Mouse (Mus musculus) limb, embryonic 15.5 days (tissue): ENCODE measurements around the gene Rars. TPM values are rescaled to one million over a fixed set of nuclear protein-coding genes. Genes with fewer than 3 reads are reported as not detected.

Experiments
- ATAC-seq: fragments of 200-750 bp; cut with Nextera tagmentation; 2 replicates; pipeline ENCODE4 v1.8.0; 2017; ENCODE audit warnings: low read depth, moderate TSS enrichment; ENCODE audit not compliant: insufficient number of reproducible peaks, low FRiP score, low TSS enrichment
- H3K27ac ChIP-seq: fragments of 300-500 bp; sonication (generic); 2 replicates; pipeline ENCODE4 v1.5.1; 2015; ENCODE audit warnings: moderate library complexity, mild to moderate bottlenecking, inconsistent platforms
- H3K27me3 ChIP-seq: fragments of 300-500 bp; sonication (generic); 2 replicates; pipeline ENCODE4 v1.6.1; 2015; ENCODE audit warnings: inconsistent platforms
- H3K36me3 ChIP-seq: fragments of 300-500 bp; sonication (generic); 2 replicates; pipeline ENCODE4 v1.6.1; 2015; ENCODE audit warnings: inconsistent platforms
- H3K4me1 ChIP-seq: fragments of 300-500 bp; sonication (generic); 2 replicates; pipeline ENCODE4 v1.6.1; 2015; ENCODE audit warnings: inconsistent platforms
- H3K4me2 ChIP-seq: fragments of 300-500 bp; sonication (generic); 2 replicates; pipeline ENCODE4 v1.6.1; 2015; ENCODE audit warnings: mild to moderate bottlenecking, inconsistent platforms
- H3K4me3 ChIP-seq: fragments of 300-500 bp; sonication (generic); 2 replicates; pipeline ENCODE4 v1.5.1; 2015; ENCODE audit warnings: mild to moderate bottlenecking, inconsistent platforms
- H3K9ac ChIP-seq: fragments of 300-500 bp; sonication (generic); 2 replicates; pipeline ENCODE4 v1.6.1; 2015; ENCODE audit warnings: inconsistent platforms
- H3K9me3 ChIP-seq: fragments of 300-500 bp; sonication (generic); 2 replicates; pipeline ENCODE4 v1.6.1; 2016; ENCODE audit warnings: inconsistent platforms
- WGBS: fragments of 180-500 bp; shearing (Covaris S2); methylation state at CpG from one replicate; pipeline ENCODE4 v1.1.7; 2015; 5-methylcytosine and 5-hydroxymethylcytosine counted together
- microRNA counts: library from miRNA; unstranded; fragments of <30 nt; microRNA quantifications from one replicate; lab custom pipeline; 2016
- microRNA-seq: library from miRNA; unstranded; fragments of <30 nt; microRNA quantifications from one replicate; pipeline ENCODE4, GENCODE M21; 2016
- polyA plus RNA-seq: library from polyadenylated mRNA; unstranded; fragments of >200 nt; fragmentation: Nextera tagmentation; extraction: Ambion mirVana; gene quantifications from 2 replicates; pipeline ENCODE4 v1.2.1, GENCODE M21; 2015

Rars gene
- polyA plus RNA-seq, 1 experiment from 2014 or later = 84.2 TPM

DNA sequence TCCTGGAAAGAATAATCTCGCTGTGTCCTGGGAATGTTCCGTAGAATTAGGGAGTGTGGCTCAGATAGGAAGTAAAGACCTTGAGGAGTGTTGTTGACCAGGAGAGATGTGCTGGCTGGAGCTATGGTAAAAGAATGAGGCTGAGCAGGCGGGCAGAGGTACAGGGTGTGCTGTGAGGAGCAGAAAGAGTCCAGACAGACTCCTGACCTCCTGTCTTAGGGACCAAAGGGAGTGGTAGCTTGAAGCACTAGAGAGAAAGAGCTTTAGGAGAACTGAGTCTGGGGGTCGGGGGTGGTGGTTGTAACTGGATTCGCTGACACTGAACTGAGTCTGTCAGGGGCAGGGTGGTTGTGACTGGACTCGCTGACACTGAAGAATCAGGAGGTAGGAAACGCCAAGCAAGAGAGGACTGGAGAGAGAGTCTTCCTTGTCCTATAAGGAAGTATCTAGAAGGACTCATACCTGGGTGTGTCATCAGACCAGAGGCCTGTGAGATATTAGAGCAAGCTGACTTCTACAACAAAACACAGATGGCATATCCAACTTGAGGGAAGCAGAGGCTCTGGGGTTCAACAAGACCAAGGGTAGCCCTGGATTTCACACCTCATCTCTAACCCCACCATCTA lies 74.2 kb downstream of the Rars start:
- H3K4me3 ChIP-seq = no peak overlapping the region
- H3K27ac ChIP-seq = no peak overlapping the region
- no peaks in the 10 kb centered on the region for H3K9me3 ChIP-seq
- WGBS = 87% methylated on average over 7 of the region's 7 CpGs
- H3K4me1 ChIP-seq = peaks cover 5% of the 10 kb centered on the region
- ATAC-seq = no peak
- no peaks in the 10 kb centered on the region for H3K36me3 ChIP-seq
- no peak overlapping the region for H3K4me2 ChIP-seq
- H3K27me3 ChIP-seq = no peaks in the 10 kb centered on the region
- no peak overlapping the region for H3K9ac ChIP-seq

MicroRNAs within 50 kb of the gene (microRNA counts, 519-probe panel; counts per million panel counts)
- microRNA mmu-miR-103 (lab: Ali Mortazavi, UCI) = 3,695 counts per million, percentile 85 among the panel's probes with 10 or more counts

Small RNAs within 50 kb of the gene (microRNA-seq; reads per million reads assigned to microRNA genes)
- 4.9 reads per million, percentile 16 among the genes with 10 or more reads in this experiment for gene Mir103-1

Other genes with a start within 250 kb of the Rars start
- gene Pank3, start 65.0 kb downstream of the Rars start, polyA plus RNA-seq = 12.6 and 14.8 TPM in 2 replicates
- 0.09 TPM in 1 of 2 replicates, not detected in the other for gene Fbll1, start 35.6 kb downstream of the Rars start, polyA plus RNA-seq
- gene Wwc1, start 146.0 kb upstream of the Rars start, polyA plus RNA-seq = 6.0 TPM in 2 replicates